Mouse (Mus musculus) left cerebral cortex, adult 9 months (tissue): ENCODE results near the gene Apol6.
"Not testable (repeated sequence)": the region's sequence is repeated elsewhere in the genome, so short reads cannot be mapped to it uniquely, and the experiment has no call there.

ENCODE experiments used
- DNase-seq, 2 experiments: peaks; one replicate each; pipeline ENCODE4 v3.0.0; 2022; ENCODE audit warnings: low spot score in 2 of 2

Apol6 gene

GRCm38 (mm10) chr15:77031271-77031670 lies 13.3 kb upstream of the Apol6 start:
- DNase-seq, result no peak

DNA sequence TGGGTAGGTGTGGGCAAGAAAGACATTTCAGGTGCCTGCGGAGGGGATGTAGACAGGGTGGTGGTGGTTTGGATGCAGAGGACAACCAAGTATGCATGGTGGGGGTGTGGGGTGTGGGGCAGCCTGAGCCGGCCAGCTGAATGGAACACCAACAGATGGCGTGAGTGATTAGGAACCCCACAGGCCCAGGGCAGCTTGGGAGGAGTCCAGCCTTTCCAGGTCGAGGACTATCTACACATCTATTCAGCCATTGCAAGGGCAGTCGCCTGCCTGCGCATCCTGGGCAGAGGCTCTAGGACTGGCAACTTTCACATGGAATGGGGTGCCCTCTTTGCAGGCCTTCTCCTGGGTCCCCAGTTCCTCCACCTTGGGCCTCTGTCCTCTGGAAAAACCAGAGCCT lies 10.0 kb upstream of the Apol6 start:
- DNase-seq, result no peak

GRCm38 (mm10) chr15:77035643-77036042 lies 8.9 kb upstream of the Apol6 start:
- no peak for DNase-seq

DNA sequence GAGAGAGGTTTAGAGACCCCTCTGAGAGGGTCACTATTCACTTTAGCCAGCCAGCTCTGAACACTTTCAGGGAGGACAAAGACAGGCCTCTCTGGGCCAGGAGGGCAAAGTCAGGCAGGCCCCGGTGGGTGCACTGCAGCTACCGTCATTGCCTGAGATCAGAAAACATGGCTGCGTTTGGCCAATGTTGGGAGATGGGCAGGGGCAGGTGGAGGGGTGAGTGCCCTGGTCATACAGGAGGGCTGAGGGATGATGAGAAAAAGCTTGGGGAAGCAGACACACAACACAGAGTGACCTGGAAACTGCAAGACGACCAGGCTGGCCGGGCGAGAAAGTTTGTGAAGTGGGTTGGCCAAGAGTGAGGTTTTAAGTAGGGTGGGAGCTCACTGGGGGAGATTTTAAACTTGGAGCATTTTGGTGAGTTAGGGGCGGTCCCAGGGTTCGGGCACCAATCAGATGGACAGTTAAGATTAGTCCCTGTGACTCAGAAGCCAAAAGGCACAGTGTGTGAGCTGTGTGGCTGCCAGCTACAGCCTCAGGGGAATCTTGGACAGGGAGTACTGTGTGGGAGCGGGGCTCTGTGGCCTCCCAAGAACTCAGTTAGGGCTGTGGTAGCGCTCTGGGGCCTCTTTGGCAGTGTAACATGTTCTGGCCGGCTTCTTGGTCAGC lies 8.1 kb upstream of the Apol6 start:
- DNase-seq, result no peak

- DNase-seq, result no peak
Observed at GRCm38 (mm10) chr15:77036989-77037277, 7.6 kb upstream of the Apol6 start.

GRCm38 (mm10) chr15:77037278-77038161 lies 7.0 kb upstream of the Apol6 start:
- DNase-seq, result peak in 1 of 2 experiments; percentile 43

GRCm38 (mm10) chr15:77039211-77039700 lies 5.3 kb upstream of the Apol6 start:
- DNase-seq, result no peak

- DNase-seq, result no peak
Observed at GRCm38 (mm10) chr15:77040784-77041183, 3.7 kb upstream of the Apol6 start.

DNA sequence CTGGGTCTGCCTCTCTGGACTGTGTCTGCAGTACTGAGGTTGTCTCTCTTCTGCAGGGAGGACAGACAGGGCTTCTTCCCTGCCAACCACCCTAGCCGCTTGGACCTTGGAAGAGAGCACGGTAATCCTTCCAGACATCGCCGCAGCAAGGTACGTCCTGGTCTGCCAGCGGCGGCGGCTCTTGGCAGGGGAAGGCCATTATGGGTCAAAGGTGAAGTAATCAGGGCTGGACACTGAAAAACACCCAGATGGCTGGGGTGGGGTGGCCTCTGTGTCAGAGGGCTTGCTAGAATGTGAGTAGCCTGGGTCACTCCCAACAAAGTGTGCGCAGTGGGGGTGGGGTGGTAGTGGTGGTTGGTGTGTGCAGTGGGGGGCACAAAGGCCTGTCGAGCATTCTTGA lies 1.1 kb downstream of the Apol6 start:
- no peak for DNase-seq

DNA sequence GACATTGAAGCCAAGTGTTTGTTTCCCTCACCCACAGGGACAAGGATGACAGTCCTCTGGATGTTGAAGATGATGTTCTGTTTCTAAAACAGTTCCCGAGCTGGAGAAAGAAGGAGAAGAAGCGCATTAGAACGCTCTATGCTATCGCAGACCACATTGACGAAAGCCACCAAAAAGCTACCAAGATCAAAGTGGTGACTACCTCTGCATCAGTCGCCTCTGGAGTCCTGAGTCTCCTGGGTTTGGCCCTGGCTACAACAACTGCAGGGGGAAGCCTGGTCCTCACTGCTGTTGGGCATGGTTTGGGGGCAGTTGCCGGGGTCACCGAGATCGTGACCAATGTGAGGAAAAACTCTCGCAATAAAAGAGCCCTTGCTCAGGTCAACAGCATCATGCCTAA lies 6.0 kb downstream of the Apol6 start, which contains the start of gene Mb:
Mb (minus strand) TSS at position 101 of the 400 bp plus-strand sequence.
- no peak for DNase-seq

DNA sequence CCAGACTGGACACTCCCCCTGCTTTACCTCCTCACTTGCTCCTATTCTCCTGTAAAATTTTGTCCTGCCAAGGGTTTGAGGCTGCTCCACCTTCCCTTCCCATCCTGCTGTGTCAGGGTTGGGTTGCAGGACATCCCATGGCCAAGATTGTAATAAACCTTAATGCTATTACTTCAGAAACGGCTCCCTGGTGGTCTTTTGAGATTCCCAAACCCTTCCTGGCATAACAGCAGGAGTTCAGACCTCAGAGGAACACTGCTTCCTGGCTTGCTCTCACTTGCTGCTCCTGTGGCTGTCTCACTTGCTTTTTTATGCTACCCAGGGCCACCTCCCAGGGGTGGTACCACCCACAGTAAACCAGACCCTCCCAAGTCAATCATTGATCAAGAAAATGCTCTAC lies 7.6 kb downstream of the Apol6 start:
- no peak for DNase-seq

DNA sequence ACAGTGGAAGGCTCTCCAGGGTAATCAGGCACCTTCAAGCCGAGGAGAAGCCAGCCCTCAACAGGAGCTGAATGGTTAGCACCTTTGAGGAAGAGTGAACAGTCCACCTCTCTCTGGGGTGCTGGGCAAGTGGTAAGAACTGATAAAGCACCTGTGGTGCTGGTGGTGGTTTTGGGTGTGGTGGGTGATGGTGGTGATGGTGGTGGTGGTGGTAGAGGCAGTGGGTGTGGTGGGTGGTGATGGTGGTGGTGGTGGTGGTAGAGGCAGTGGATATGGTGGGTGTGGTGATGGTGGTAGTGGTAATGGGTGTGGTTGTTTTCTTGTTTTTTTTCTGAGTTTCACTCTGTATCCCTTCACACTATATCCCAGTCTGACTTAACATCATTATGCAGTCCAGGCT lies 8.5 kb downstream of the Apol6 start:
- DNase-seq, result no peak

DNA sequence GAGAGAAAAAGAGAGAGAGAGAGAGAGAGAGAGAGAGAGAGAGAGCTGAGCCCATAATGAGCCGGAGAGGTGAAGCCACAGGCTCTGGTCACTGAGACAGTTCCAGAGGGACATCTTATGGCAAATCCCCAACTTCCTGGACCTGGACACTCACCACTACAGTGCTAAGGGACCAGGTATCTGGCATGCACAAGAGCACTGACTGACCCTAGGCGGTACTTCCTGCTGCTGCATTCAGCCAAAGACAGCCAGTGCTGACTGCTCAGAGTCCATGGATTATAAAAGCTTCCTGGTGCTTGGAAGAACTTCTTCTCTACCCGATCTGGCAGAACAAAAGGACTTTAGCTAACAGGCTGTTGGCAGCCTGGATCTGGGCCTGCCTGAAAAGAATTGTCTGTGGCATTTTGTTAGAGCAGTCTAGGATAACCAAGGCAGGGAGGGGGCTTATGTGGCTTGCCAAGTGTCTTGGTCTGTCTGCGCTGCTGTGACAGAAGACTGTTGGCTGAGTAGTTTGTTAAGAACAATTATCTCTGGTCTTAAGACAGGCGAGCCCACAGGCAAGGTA lies 10.2 kb downstream of the Apol6 start:
- DNase-seq, result no peak

GRCm38 (mm10) chr15:77056001-77056790 lies 11.7 kb downstream of the Apol6 start:
- no peak for DNase-seq

DNA sequence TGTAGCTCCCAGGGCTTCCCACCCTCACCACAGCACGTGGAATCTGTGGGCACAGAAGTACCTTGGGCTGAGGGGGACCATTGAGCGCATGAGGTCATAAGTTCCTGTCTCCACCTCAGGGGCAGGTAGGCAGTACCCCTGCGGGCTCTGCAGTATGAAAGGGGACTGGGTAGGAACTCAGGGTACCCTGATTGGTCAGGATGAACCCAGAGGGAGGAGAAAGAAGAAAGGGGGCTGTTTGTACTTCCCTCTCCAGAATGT lies 12.2 kb downstream of the Apol6 start:
- DNase-seq, result no peak

DNA sequence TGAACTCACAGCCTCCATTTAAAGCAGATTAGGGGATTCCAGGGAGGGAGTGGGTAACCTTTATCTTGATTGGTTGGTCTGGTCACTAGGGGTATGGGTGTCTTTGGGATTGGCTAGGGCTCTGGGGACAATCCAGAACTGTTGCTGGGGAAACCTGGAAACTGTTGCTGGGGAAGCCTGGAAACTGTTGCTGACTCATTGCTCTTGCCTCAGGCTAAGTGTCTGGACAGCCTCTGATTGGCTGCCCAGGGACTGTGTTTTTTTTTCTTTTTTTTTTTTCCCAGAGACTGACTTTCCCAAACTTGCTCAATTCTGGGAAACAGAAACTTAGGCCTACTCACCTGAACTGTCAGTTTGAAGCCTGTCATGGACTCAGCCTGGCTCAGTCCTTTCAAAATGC lies 14.0 kb downstream of the Apol6 start:
- no peak for DNase-seq

GRCm38 (mm10) chr15:77059416-77059815 lies 14.9 kb downstream of the Apol6 start:
- not testable (repeated sequence) for DNase-seq

DNA sequence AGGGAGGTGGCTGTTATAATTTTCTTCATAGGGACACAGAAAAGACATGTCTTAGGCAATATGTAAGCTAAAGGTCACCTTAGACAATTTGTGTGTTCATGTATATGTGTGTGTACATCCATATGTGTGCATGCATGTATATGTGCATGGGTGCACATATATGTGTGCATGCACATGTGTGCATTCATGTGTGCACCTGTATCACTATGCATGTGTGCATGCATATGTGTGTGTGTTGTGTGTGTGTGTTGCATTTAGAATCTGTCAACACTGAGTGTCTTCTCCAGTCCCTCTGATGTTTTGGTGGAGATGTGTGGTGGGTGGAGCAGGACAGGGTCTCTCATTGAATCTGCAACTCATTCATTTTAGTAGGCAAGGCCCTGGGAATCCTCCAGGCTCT lies 18.2 kb downstream of the Apol6 start:
- no peak for DNase-seq

DNA sequence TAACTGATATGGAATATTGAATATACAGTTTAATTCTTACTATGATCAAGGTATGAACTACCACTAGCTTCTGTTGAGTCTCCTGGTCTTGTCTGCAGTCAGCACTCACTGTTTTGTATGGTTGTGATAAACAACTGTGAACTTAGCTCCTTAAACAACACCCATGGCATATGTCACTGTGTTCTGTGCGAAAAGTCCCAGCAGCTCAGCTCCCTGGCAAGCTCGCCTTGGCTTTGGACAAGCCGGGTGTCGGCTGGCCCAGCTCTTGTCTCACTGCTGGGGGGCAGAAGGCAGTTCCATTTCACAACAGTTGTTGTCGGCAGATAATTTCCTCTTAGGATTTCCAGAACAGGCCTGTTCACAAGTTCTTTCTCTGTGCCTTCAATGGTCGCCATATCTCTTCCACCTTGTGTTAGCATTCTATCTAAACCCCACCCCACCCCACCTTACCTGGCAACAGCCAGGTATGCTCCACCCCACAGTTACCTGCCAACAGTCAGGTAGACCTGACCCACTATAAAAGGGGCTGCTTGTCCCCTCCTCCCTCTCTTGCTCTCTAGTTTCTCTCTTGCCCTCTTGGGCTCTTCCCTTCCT lies 20.8 kb downstream of the Apol6 start:
- DNase-seq, result no peak

- DNase-seq, result peak in 1 of 2 experiments; percentile 64
Observed at GRCm38 (mm10) chr15:77066233-77066632, 21.7 kb downstream of the Apol6 start.

- peak in 1 of 2 experiments; percentile 63 for DNase-seq
Observed at GRCm38 (mm10) chr15:77068439-77068861, 23.9 kb downstream of the Apol6 start.

DNA sequence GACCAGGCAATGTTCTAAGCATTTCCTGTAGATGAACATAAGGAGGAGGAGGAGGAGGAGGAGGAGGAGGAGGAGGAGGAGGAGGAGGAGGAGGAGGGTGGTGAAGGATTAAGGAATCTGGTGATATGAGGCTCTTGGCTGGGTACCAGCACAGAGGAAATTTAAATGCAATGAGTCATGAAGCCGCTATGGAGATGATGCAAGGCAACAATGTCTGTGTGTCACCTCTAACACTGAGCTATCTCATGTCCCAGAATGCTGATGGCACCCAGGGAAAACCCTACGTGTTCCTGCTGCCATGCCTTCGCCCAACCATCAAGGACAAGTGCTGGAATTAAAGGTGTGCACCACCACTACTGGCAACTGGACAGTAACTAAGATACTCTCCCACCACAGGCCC lies 24.5 kb downstream of the Apol6 start:
- DNase-seq, result peak in 1 of 2 experiments; percentile 72
